Mouse (Mus musculus) heart, postnatal 0 days (tissue): ENCODE measurements around the gene Kif5a.

Experiments
- CTCF ChIP-seq: IDR thresholded peaks from 2 replicates; pipeline ENCODE4 v1.5.1; 2016; ENCODE audit warnings: antibody characterized with exemption, control low read depth, low read depth
- EP300 ChIP-seq: IDR thresholded peaks from 2 replicates; pipeline ENCODE4 v1.6.1; 2016; ENCODE audit warnings: antibody characterized with exemption, low read depth

DNA sequence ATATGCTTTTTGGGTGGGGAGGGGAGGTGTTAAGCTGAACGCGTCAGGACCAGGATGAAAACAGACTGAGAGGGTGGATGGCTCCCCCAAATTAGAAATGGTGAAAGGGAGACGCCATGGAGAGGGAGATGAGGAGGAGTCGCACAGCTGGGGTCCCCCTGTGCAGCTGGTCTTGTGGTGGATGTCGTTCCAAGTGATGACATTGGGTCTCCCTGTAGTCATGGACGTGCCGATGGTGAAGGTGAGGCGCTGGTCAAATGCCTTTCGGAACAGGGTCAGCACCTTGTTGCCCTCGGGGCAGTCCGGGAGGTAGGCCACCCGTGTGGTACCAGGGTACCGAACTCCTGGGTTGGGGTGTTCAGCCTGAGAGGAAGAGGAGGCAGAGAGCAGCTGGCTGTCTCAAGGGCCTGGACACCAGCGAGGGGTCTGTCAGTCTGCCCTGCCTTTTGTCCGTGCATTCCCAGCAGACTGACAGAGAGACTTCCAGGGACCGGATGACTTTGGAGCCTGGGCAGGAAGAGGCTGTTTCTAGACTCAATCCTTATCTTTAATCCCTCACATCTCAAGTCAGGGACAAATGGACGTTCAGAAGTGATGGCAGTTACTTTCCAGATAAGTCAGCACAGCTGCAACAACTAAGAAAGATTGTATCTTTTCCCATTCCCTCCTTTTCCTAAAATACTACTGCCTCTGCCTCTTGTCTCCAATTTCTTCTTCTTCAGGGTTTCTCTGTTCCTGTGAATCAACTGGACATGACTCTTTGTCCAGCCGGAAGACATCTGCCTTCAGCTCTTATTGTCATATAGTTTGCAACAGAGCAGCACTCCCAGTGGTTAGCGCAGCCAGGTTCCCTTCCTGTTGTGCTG lies 71.7 kb downstream of the Kif5a start:
- no peak for TF ChIP-seq CTCF
- no peak for TF ChIP-seq EP300
